Mouse (Mus musculus): ENCODE data around the gene Itprid2. TPM values are rescaled to one million over a fixed set of nuclear protein-coding genes. Genes with fewer than 3 reads are reported as not detected.
"Not testable (repeated sequence)": the region's sequence is repeated elsewhere in the genome, so short reads cannot be mapped to it uniquely, and the experiment has no call there.

Gene Itprid2
- polyA plus RNA-seq (2015; fragmentation: Nextera tagmentation; extraction: Ambion mirVana): 18.5 and 19.4 TPM in 2 replicates

DNA sequence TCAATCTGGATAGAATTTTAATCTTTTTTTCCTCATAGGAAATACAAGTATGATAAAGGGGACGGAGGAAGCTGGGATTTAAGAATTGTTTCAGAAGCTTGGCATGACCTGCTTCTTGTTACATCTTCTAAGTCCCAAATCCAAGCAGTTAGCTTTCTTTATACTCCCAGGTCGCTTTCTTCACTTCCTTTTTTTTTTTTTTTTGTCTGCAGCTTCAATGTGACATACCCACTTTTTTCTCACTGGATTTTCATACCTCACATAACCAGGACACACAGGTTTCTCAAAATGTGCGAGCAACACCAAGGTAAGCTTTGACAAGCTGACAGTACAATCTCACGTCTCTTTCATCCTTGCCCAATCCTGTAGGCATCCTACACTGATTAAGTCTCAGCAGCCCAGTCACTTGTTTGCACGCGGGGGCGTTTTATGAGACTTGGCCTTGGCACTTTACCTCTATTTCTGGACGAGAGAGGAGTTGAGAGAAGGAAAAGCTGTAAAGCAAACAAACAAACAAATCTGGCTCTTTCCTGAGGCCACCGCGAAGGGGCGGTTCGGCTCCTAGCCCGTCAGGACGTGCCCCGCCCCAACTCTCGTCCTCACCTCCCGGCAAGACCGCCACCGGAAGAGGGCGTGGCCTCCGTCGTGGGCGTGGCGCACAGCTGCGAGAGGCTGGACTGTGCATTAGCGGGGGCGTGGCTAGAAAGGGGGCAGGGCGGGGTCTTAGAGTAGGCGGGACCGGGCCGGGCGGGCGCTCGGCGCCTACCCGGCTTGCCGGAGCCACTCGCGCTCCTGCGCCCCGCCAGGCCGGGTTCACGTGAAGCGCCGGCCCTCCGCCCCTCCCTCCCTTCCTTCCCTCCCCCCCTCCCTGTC, at the start of gene Itprid2:
Gene Itprid2, plus strand, starts transcription at position 825 of the 873 bp plus-strand sequence.
- H3K4me2 ChIP-seq: peak within 1 kb of the TSS; percentile 65
- WGBS: 3% methylated on average over 43 of the region's 46 CpGs
- no peaks in the 10 kb centered on the region for H3K27me3 ChIP-seq
- H3K9me3 ChIP-seq (replicated peaks): no peaks in the 10 kb centered on the region
- no peaks in the 10 kb centered on the region; the same call in 1 of the 2 replicates for H3K36me3 ChIP-seq
- peak within 1 kb of the TSS; percentile 93 for H3K4me3 ChIP-seq (replicated peaks)
- peak; percentile 100 for ATAC-seq (replicated peaks; ENCODE audit: low FRiP score)
- peaks cover 21% of the 10 kb centered on the region for H3K4me1 ChIP-seq
- peak within 1 kb of the TSS; percentile 80 for H3K9ac ChIP-seq
- H3K27ac ChIP-seq: peak within 1 kb of the TSS; percentile 83

DNA sequence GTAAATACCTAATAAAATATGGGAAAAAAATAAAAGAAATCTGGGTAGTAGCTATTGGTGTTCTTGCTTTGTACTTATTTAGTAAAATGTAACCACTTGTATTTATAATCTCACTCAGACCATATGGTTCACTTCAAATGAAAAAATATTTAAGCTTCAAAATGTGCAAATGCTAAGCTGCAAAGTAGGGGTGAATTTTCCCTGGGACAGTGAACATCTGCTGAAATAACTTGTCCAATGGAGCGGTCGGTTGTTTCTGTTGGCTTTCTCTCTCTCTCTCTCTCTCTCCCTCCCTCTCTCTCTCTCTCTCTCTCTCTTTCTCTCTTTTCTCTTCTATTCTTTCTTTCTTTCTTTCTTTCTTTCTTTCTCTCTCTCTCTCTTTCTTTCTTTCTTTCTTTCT, 39.0 kb upstream of the Itprid2 start:
- no peak overlapping the region for H3K9ac ChIP-seq
- H3K27me3 ChIP-seq: no peaks in the 10 kb centered on the region
- WGBS: 53% methylated on average over 2 of the region's 2 CpGs
- no peak overlapping the region for H3K4me2 ChIP-seq
- no peaks in the 10 kb centered on the region for H3K9me3 ChIP-seq (replicated peaks)
- H3K27ac ChIP-seq: no peak overlapping the region
- H3K4me1 ChIP-seq: peaks cover 9% of the 10 kb centered on the region
- ATAC-seq (replicated peaks; ENCODE audit: low FRiP score): no peak
- no peak overlapping the region for H3K4me3 ChIP-seq (replicated peaks)
- no peaks in the 10 kb centered on the region for H3K36me3 ChIP-seq

DNA sequence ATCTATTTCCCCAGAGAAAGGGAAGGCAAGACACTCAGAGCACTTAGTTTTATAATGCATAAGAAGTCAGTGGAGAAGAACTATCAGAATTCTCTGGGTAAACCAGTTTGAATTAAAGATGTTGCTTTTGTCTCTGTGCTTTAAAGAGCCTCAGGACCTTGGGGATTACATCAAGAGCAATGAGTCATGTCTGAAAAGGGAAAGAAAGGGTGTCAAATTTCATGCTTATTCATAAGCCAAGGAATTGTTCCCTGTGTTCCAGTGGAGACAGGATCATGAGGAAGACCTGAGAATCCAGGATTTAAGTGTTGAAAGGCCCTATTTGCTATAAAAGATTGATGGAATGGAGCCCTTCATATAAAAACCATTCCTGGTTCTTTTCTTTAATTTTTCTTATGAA, 38.1 kb upstream of the Itprid2 start:
- no peak for ATAC-seq (replicated peaks; ENCODE audit: low FRiP score)
- H3K27me3 ChIP-seq: no peaks in the 10 kb centered on the region

DNA sequence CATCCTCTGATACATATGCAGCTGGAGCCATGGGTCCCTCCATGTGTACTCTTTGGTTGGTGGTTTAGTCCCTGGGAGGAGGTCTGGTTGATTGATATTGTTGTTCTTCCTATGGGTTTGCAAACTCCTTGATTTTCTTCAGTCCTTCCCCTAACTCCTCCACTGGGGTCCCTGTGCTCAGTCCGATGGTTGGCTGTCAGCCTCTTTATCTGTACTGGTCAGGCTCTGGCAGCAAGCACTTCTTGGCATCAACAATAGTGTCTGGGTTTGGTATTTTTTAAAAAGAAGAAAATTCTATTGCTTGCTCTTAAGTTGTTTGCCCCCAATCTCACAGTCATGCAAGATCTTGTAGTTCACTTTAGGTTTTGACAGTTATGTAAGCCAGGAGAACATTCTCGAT, 34.0 kb upstream of the Itprid2 start:
- Histone ChIP-seq H3K4me1 (peaks cover 30% of the 10 kb centered on the region), H3K27ac (peak overlapping the region; percentile 86)
- not testable (repeated sequence) for H3K9ac ChIP-seq; H3K4me3 ChIP-seq (replicated peaks); H3K36me3 ChIP-seq; ATAC-seq (replicated peaks; ENCODE audit: low FRiP score); H3K9me3 ChIP-seq (replicated peaks); H3K4me2 ChIP-seq; H3K27me3 ChIP-seq
- WGBS: 44% methylated on average over 2 of the region's 2 CpGs

More for the DNA sequence above, 38.1 kb upstream of the Itprid2 start:
- Histone ChIP-seq H3K4me3 (replicated peaks) (no peak overlapping the region), H3K9me3 (replicated peaks) (no peaks in the 10 kb centered on the region), H3K9ac (no peak overlapping the region), H3K36me3 (no peaks in the 10 kb centered on the region), H3K27ac (peak overlapping the region; percentile 32; the same call in 1 of the 2 replicates), H3K4me2 (no peak overlapping the region), H3K4me1 (peaks cover 18% of the 10 kb centered on the region)

DNA sequence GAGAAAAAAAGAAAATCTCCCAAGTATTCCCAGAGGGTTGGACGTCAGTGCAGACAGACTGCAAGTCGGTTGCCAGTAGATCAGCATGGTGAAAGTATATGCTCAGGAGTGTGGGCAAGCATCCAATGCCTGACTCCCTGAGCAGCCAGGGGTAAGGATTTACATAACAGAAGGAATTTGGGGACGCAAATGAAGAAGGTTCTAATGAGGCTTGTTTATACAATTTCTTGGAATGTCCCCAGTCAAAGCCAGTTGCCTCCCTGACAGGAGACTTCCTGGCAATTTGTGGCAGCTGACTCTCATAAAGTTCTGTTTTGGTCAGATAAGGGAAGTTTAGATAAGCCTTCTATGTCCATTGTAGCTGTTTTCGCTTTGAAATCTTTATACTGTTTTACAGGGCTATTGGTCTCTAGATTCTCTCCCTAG, 33.4 kb upstream of the Itprid2 start:
- no peaks in the 10 kb centered on the region for H3K27me3 ChIP-seq
- H3K9me3 ChIP-seq (replicated peaks): no peaks in the 10 kb centered on the region
- no peak overlapping the region for H3K4me3 ChIP-seq (replicated peaks)
- no peak overlapping the region for H3K9ac ChIP-seq
- H3K36me3 ChIP-seq: no peaks in the 10 kb centered on the region
- ATAC-seq (replicated peaks; ENCODE audit: low FRiP score): peak; percentile 72
- H3K27ac ChIP-seq: peak overlapping the region; percentile 86
- H3K4me2 ChIP-seq: peak overlapping the region; percentile 23; the same call in 1 of the 2 replicates
- WGBS: 15% methylated on average over 4 of the region's 4 CpGs
- H3K4me1 ChIP-seq: peaks cover 30% of the 10 kb centered on the region

DNA sequence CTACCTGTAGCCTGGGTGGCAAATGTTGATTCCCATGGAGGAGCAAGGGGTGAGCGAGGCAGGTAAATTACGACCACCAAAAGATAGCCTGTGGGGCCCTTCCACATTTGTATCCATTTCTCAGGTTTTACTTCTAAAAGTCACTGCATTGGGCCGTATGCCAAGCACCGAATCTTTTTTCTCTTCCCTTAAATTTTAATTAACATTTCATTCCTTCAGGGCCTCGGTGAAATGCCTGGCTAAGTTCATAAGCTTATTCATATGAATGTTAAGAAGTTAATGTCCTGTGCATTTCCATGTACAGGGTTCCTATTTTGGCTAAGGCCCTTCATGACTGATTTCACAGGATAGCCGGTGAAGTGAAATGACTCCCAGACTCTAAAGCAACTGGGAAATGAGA, 32.8 kb upstream of the Itprid2 start:
- H3K4me3 ChIP-seq (replicated peaks): no peak overlapping the region
- H3K27ac ChIP-seq: peak overlapping the region; percentile 86
- no peaks in the 10 kb centered on the region for H3K36me3 ChIP-seq
- H3K27me3 ChIP-seq: no peaks in the 10 kb centered on the region
- no peak overlapping the region for H3K9ac ChIP-seq
- no peaks in the 10 kb centered on the region for H3K9me3 ChIP-seq (replicated peaks)
- H3K4me2 ChIP-seq: 0 out of 2 replicates have a peak overlapping the region, but pooled peaks have one; percentile 23
- WGBS: 18% methylated on average over 6 of the region's 6 CpGs
- H3K4me1 ChIP-seq: peaks cover 25% of the 10 kb centered on the region
- 0 out of 2 replicates have a peak, but pooled peaks have one; percentile 50 for ATAC-seq (replicated peaks; ENCODE audit: low FRiP score)

DNA sequence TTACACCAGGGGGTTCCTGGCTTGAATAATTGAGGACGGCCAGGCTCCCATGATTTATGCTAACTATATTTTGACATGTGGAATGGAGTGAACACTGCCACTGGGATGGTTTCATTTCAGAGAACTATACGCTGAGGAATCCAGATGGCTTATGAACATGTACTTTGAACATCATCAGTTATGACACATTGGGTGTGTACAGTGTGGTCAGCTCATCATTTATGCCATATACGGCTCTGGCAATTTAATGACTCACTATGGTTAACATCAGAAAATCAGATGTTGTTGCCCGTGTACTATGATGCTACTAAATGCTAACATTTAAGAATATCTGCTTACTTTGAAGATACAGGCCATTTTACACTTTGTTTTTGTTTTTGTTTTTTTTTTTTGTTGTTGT, 31.8 kb upstream of the Itprid2 start:
- Histone ChIP-seq H3K36me3 (no peaks in the 10 kb centered on the region), H3K9me3 (replicated peaks) (no peaks in the 10 kb centered on the region), H3K27ac (peak overlapping the region; percentile 85), H3K27me3 (no peaks in the 10 kb centered on the region), H3K4me3 (replicated peaks) (no peak overlapping the region), H3K4me1 (peaks cover 25% of the 10 kb centered on the region), H3K4me2 (no peak overlapping the region), H3K9ac (no peak overlapping the region)
- WGBS: 78% methylated on average over 4 of the region's 4 CpGs
- ATAC-seq (replicated peaks; ENCODE audit: low FRiP score): no peak

DNA sequence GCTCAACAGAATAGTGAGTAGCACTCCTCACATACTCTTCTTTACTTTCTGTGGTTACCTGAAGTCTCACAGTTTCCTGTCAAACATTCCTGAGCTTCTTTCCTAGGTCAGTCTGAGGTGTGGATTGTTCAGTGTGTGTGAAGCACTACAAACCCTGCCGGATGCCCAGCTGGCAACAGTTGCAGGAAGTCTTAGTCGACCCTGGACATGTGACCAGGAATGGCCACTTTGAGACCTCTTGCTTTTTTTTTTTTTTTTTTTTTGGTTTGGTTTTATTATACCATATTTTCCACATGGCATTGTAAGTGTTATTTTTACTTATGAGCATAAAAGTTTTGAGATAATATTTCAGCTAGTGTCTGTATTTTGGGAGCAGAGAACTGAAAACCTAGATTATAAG, 29.1 kb upstream of the Itprid2 start:
- no peaks in the 10 kb centered on the region for H3K27me3 ChIP-seq
- no peak overlapping the region for H3K4me3 ChIP-seq (replicated peaks)
- no peaks in the 10 kb centered on the region for H3K9me3 ChIP-seq (replicated peaks)
- 80% methylated on average over 2 of the region's 2 CpGs for WGBS
- no peak overlapping the region for H3K9ac ChIP-seq
- H3K27ac ChIP-seq: no peak overlapping the region
- no peaks in the 10 kb centered on the region for H3K36me3 ChIP-seq
- ATAC-seq (replicated peaks; ENCODE audit: low FRiP score): no peak
- H3K4me1 ChIP-seq: peaks cover 22% of the 10 kb centered on the region
- H3K4me2 ChIP-seq: no peak overlapping the region

DNA sequence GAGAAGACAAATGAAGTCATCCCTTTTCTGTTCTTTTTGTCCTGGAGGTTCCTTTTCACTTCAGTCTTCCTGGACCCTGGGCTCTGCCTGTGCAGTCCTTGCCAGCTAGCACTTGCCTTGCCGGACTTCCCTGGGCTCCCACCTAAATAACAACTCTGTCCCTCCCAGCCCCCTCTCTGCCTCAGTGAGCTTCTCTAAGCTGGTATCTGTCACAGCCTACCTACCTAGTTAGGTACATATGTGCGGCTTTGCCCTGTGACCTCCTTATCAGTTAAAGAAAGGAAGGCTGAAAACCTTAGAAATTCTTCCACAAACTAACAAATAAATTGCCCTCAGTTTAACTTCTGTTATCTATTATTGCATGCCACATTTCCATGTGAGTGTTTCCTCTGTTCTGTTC, 28.0 kb upstream of the Itprid2 start:
- H3K4me3 ChIP-seq (replicated peaks): no peak overlapping the region
- H3K27me3 ChIP-seq: no peaks in the 10 kb centered on the region
- peaks cover 11% of the 10 kb centered on the region for H3K4me1 ChIP-seq
- no peaks in the 10 kb centered on the region for H3K36me3 ChIP-seq
- no peaks in the 10 kb centered on the region for H3K9me3 ChIP-seq (replicated peaks)
- 88% methylated on average over 2 of the region's 2 CpGs for WGBS
- ATAC-seq (replicated peaks; ENCODE audit: low FRiP score): no peak
- H3K27ac ChIP-seq: no peak overlapping the region
- H3K9ac ChIP-seq: no peak overlapping the region
- H3K4me2 ChIP-seq: no peak overlapping the region

DNA sequence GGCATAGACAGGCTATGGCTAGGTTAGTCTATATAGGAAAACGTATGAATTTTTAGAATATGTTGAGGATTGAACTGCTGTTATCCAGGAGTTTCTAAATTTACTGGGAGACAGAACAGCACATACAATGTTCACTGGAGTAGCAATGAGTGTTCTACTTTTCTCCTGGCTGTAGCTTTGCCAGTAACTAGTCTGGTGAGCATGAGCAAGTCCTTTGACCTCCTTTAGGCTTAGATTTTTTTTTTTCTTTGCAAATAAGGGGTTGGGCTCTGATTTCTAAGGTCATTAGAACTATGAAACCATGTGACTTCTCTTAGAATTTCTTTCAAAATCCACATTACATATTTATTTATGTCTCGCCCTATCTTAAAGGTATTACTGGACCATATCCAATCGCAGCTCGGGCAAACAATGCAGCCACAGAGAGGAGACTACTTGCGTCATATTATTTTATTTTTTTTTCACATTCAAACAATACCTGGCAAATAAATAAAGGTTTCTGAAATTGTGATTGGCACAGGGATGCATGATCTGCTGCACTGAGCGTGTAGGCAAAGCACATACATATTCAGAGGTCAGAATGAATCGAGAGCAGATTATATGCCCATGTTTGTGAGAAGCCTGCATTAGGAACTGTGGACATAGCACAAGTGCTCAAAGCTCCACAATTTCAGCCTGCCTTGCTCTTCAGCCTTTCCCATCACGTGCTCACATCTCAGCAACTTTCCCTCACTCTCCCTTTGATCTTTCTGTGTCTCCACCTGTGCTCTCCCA, 26.7 kb upstream of the Itprid2 start:
- no peak for ATAC-seq (replicated peaks; ENCODE audit: low FRiP score)
- Histone ChIP-seq H3K4me2 (no peak overlapping the region), H3K27ac (no peak overlapping the region), H3K4me1 (no peaks in the 10 kb centered on the region), H3K9ac (no peak overlapping the region), H3K36me3 (no peaks in the 10 kb centered on the region), H3K27me3 (no peaks in the 10 kb centered on the region), H3K4me3 (replicated peaks) (no peak overlapping the region), H3K9me3 (replicated peaks) (no peaks in the 10 kb centered on the region)
- 84% methylated on average over 8 of the region's 8 CpGs for WGBS

DNA sequence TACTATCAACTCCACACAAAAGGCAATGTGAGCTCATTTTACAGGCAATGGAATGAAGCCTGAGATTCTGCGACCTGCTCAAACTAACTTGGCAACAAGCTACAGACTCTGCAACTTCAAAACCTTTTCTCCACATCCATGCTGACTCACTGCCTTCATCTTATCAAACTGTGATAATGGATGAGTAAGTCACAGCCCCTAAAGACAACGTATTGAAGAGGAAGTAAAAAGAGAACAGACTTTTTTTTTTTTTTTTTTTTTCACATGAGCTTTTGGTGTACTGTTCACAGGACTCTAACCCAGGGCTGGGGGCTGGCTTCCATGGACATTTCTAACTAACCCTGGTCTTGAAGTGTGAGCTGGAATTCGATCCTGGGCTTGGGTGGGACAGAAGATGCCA, 24.3 kb upstream of the Itprid2 start:
- Histone ChIP-seq H3K27me3 (no peaks in the 10 kb centered on the region), H3K4me1 (no peaks in the 10 kb centered on the region), H3K27ac (no peak overlapping the region), H3K4me2 (no peak overlapping the region), H3K9ac (no peak overlapping the region), H3K36me3 (no peaks in the 10 kb centered on the region), H3K9me3 (replicated peaks) (no peaks in the 10 kb centered on the region), H3K4me3 (replicated peaks) (no peak overlapping the region)
- WGBS: 57% methylated on average over 3 of the region's 3 CpGs
- ATAC-seq (replicated peaks; ENCODE audit: low FRiP score): no peak

DNA sequence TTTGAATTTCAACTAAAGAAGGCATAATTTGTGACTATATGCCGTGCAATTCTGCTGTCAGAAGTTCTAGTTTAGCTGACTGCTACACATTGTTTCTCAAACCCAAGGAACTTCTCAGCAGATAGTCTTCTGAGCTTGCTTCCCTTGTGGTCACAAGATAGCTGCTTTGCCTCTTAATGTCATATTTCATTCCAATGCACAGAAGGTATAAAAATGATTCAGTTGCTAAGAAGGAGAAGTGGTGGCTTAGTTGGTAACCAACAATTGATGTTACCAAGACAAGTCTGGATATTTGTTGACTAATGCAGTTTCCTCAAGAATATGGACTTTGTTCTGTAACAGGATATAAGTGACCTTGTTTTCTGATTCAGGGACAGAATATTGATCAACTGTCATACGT, 17.0 kb upstream of the Itprid2 start:
- Histone ChIP-seq H3K9me3 (replicated peaks) (no peaks in the 10 kb centered on the region), H3K4me3 (replicated peaks) (no peak overlapping the region), H3K27ac (no peak overlapping the region), H3K27me3 (0 out of 2 replicates have a peak, but pooled peaks cover 3% of the 10 kb centered on the region), H3K36me3 (no peaks in the 10 kb centered on the region), H3K9ac (no peak overlapping the region), H3K4me2 (no peak overlapping the region), H3K4me1 (no peaks in the 10 kb centered on the region)
- WGBS: 90% methylated on average over 2 of the region's 2 CpGs
- no peak for ATAC-seq (replicated peaks; ENCODE audit: low FRiP score)

Measured in kidney, embryonic 15.5 days (tissue).